Mouse (Mus musculus): ENCODE data around the gene Psmc1. TPM values are rescaled to one million over a fixed set of nuclear protein-coding genes. Genes with fewer than 3 reads are reported as not detected.

Gene Psmc1
- 7.9 and 10.8 TPM in 2 replicates for polyA plus RNA-seq (2012; rRNA removed)

GRCm38 (mm10) chr12:100109986-100110696 is at the start of gene Psmc1:
Gene Psmc1 (plus strand): TSS chr12:100110154.

GRCm38 (mm10) chr12:100159261-100159975 is 49.5 kb downstream of the Psmc1 start, which contains the start of gene Nrde2:
Gene Nrde2 (minus strand): TSS chr12:100159653.

Other genes starting within 250 kb of the Psmc1 start
- gene Efcab11, start 225.7 kb upstream of the Psmc1 start, polyA plus RNA-seq (2012; rRNA removed): 0.17 and 0.23 TPM in 2 replicates
- gene Tdp1, start 225.6 kb upstream of the Psmc1 start, polyA plus RNA-seq (2012; rRNA removed): 1.9 and 2.6 TPM in 2 replicates
- 0.22 and 0.56 TPM in 2 replicates for gene Kcnk13, start 145.7 kb upstream of the Psmc1 start, polyA plus RNA-seq (2012; rRNA removed)
- 2.0 and 2.7 TPM in 2 replicates for gene Nrde2, start 49.5 kb downstream of the Psmc1 start, polyA plus RNA-seq (2012; rRNA removed)
- gene Calm1, start 89.3 kb downstream of the Psmc1 start, polyA plus RNA-seq (2012; rRNA removed): 306 and 385 TPM in 2 replicates

Data from stomach, adult 2 months (tissue).